Mouse (Mus musculus) stomach, embryonic 14.5 days (tissue): ENCODE data around the gene Insr. TPM values are rescaled to one million over a fixed set of nuclear protein-coding genes. Genes with fewer than 3 reads are reported as not detected.

Source experiments
- ATAC-seq: fragments of 200-750 bp; cut with Nextera tagmentation; 2 replicates; pipeline ENCODE4 v1.8.0; 2017; ENCODE audit warnings: low read depth, moderate TSS enrichment; ENCODE audit not compliant: insufficient number of reproducible peaks, insufficient read depth, low FRiP score
- H3K27ac ChIP-seq: fragments of 300-500 bp; sonication (generic); 2 replicates; pipeline ENCODE4 v1.5.1; 2014; ENCODE audit warnings: mild to moderate bottlenecking, low read length, moderate library complexity, mixed read lengths
- H3K27me3 ChIP-seq: fragments of 300-500 bp; sonication (generic); 2 replicates; pipeline ENCODE4 v1.6.1; 2014; ENCODE audit warnings: low read length, control low read depth, mixed read lengths; ENCODE audit not compliant: control insufficient read depth, insufficient read depth
- H3K36me3 ChIP-seq: fragments of 300-500 bp; sonication (generic); 2 replicates; pipeline ENCODE4 v1.6.1; 2014; ENCODE audit warnings: mild to moderate bottlenecking, control low read depth, low read length, moderate library complexity, mixed read lengths; ENCODE audit not compliant: control insufficient read depth, insufficient read depth
- H3K4me1 ChIP-seq: fragments of 300-500 bp; sonication (generic); 2 replicates; pipeline ENCODE4 v1.6.1; 2014; ENCODE audit warnings: low read length, control low read depth, mixed read lengths; ENCODE audit not compliant: control insufficient read depth, insufficient read depth
- H3K4me2 ChIP-seq: fragments of 300-500 bp; sonication (generic); replicated peaks from 2 replicates; pipeline ENCODE4 v1.6.1; 2014; ENCODE audit warnings: low read depth, low read length, control low read depth
- H3K4me3 ChIP-seq: fragments of 300-500 bp; sonication (generic); 2 replicates; pipeline ENCODE4 v1.5.1; 2014; ENCODE audit warnings: low read depth, low read length, control low read depth
- H3K9ac ChIP-seq: fragments of 300-500 bp; sonication (generic); replicated peaks from 2 replicates; pipeline ENCODE4 v1.6.1; 2014; ENCODE audit warnings: low read depth, mild to moderate bottlenecking, control low read depth, low read length, moderate library complexity, mixed read lengths
- H3K9me3 ChIP-seq: fragments of 300-500 bp; sonication (generic); 2 replicates; pipeline ENCODE4 v1.6.1; 2016; ENCODE audit warnings: low read depth, low read length, control low read depth; ENCODE audit not compliant: control insufficient read depth
- WGBS: fragments of 180-500 bp; shearing (Covaris S2); extraction: QIAGEN DNeasy Blood & Tissue Kit; methylation state at CpG from one replicate; pipeline ENCODE4 v1.1.7; 2014; 5-methylcytosine and 5-hydroxymethylcytosine counted together
- polyA plus RNA-seq: library from polyadenylated mRNA; unstranded; fragments of >200 nt; fragmentation: Nextera tagmentation; extraction: Ambion mirVana; gene quantifications from 2 replicates; pipeline ENCODE4 v1.2.1, GENCODE M21; 2014

The Insr gene
- polyA plus RNA-seq, 1 experiment from 2014 or later = 40.8 TPM

DNA sequence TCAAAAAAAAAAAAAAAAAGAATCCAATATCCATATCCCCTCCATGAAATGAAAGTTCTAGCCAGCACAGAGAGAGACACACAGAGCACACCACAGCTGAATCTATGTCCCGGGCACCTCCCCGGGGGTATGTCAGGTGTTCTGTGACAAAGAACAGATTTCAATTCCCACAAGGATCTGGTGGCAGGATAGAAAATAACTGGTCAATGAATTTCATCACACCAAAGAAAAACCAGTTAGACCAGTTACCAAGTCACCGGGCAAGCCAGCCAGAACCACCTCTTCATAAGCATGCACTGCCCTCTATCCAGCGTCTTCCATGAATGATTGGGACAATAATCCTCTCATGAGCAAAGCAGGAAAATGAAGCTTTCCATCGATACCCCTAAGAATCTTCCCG lies 26.8 kb downstream of the Insr start:
- Histone ChIP-seq H3K9me3 (no peaks in the 10 kb centered on the region), H3K4me3 (no peak overlapping the region), H3K36me3 (peaks cover 10% of the 10 kb centered on the region), H3K9ac (no peak overlapping the region), H3K27me3 (no peaks in the 10 kb centered on the region), H3K4me1 (no peaks in the 10 kb centered on the region), H3K4me2 (no peak overlapping the region), H3K27ac (no peak overlapping the region; the same call in 1 of the 2 replicates)
- WGBS = 76% methylated on average over 6 of the region's 6 CpGs
- no peak for ATAC-seq

DNA sequence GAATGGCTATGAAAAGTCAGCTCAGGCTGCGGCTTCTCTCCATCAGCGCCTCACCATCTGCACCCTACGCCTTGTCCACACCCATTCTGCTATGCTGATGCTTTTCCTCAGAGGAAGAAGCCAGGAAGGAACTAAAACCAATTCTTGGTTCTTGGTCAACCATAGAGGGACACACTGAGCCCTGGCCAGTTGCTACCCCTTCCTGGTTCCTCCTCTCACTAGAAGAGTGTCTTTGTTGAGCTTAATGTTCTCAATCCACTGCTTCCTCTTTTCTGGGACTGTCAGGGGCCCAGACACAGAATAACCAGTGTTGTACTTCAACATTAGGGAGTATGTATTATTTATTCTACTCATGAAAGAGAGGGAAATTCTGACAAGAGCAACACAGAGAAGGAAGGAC lies 28.3 kb downstream of the Insr start:
- no peaks in the 10 kb centered on the region for H3K4me1 ChIP-seq
- H3K4me3 ChIP-seq = no peak overlapping the region
- no peak overlapping the region for H3K4me2 ChIP-seq
- no peak overlapping the region for H3K27ac ChIP-seq
- no peak for ATAC-seq
- H3K9me3 ChIP-seq = no peaks in the 10 kb centered on the region
- peaks cover 7% of the 10 kb centered on the region for H3K36me3 ChIP-seq
- 96% methylated on average over 3 of the region's 3 CpGs for WGBS
- no peak overlapping the region for H3K9ac ChIP-seq
- no peaks in the 10 kb centered on the region for H3K27me3 ChIP-seq

DNA sequence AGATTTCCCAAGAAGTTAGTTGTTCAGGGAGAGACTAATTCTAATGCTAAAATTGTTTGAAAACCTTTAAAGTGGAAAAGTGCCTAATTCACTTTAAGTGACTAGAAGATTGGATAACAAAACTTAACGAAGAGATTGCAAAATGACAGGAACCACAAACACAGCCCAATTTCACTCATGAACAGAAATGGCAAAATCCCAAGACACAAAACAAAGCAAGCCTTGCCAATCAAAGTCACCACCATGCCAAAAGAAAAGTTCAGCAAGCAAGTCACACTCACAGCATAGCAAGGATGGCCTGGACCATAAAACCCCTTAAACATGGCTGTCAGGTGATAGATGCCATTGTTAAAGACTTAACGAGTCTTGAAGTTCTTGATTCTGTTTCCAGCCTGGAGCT lies 29.5 kb downstream of the Insr start:
- Histone ChIP-seq H3K27ac (no peak overlapping the region), H3K27me3 (no peaks in the 10 kb centered on the region), H3K9ac (no peak overlapping the region), H3K36me3 (peaks cover 6% of the 10 kb centered on the region), H3K4me1 (no peaks in the 10 kb centered on the region), H3K4me2 (no peak overlapping the region), H3K4me3 (no peak overlapping the region), H3K9me3 (peaks cover 5% of the 10 kb centered on the region; the same call in 1 of the 2 replicates)
- WGBS = 82% methylated on average over 2 of the region's 2 CpGs
- no peak for ATAC-seq

DNA sequence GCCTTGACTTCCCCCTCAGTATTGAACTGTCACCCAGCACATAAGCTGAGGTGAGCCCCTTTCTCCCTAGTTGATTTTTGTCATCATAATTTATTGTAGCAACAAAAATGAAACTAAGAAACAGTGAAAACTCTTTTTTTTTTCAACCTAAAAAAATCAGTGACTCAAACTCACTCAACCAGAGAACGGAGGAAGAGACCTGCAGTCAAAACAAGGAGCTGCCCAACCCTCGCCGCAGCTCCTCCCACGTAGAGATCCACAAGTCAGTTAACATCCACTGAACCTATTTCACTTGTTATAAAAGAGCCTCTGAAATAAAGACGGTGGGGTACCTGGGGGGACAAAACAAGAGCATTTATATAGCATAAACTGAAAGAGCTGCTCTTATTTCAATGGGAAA lies 30.7 kb downstream of the Insr start:
- no peak overlapping the region for H3K4me2 ChIP-seq
- ATAC-seq = no peak
- H3K4me3 ChIP-seq = no peak overlapping the region
- H3K9me3 ChIP-seq = peaks cover 5% of the 10 kb centered on the region; the same call in 1 of the 2 replicates
- H3K4me1 ChIP-seq = no peaks in the 10 kb centered on the region
- no peaks in the 10 kb centered on the region for H3K27me3 ChIP-seq
- H3K27ac ChIP-seq = no peak overlapping the region
- 86% methylated on average over 5 of the region's 5 CpGs for WGBS
- peaks cover 6% of the 10 kb centered on the region for H3K36me3 ChIP-seq
- no peak overlapping the region for H3K9ac ChIP-seq

DNA sequence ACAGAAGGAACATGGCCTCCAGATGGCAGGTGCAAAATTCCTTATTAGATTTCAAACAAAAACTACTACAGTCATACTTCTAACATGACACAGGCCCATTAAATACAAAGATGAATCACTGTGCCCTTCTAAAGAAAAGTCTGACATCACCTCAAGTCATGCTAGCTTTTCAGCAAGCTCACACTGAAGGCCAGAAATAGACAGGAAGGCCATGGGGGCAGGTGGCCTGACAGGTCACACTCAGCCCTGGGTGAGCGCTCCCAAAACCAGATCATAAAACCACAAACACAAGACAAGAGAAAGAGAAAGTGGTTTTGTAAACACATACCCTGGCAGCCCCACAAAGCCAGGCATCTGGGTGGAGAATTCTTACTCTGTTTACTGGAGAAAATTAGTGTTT lies 32.3 kb downstream of the Insr start:
- Histone ChIP-seq H3K9me3 (peaks cover 5% of the 10 kb centered on the region; the same call in 1 of the 2 replicates), H3K4me1 (no peaks in the 10 kb centered on the region), H3K36me3 (no peaks in the 10 kb centered on the region), H3K27ac (no peak overlapping the region), H3K4me2 (no peak overlapping the region), H3K27me3 (no peaks in the 10 kb centered on the region), H3K4me3 (no peak overlapping the region), H3K9ac (no peak overlapping the region)
- 95% methylated on average over 1 of the region's 1 CpGs for WGBS
- no peak for ATAC-seq

DNA sequence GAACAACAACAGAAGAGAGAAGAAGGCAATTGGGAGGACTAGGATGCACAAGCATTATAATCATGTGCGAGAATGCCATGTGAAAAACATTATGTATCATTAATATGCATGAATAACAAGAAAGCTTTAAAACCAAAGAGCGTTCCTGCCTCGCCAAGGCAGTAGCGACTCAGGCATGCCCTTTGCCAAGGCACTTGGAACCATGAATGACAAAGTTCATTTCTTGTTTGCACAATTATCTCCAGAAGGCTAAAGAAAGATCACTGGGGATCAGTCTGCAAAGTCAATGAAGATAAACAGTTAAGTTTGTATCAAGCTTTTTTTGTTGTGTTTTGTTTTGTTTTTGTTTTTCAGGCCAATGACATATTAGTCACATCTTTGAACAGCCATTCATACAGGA lies 36.2 kb downstream of the Insr start:
- Histone ChIP-seq H3K4me2 (no peak overlapping the region), H3K9me3 (peaks cover 5% of the 10 kb centered on the region; the same call in 1 of the 2 replicates), H3K4me1 (no peaks in the 10 kb centered on the region), H3K27me3 (no peaks in the 10 kb centered on the region), H3K36me3 (no peaks in the 10 kb centered on the region), H3K27ac (no peak overlapping the region), H3K4me3 (no peak overlapping the region), H3K9ac (no peak overlapping the region)
- WGBS = 93% methylated on average over 4 of the region's 4 CpGs
- ATAC-seq = no peak

DNA sequence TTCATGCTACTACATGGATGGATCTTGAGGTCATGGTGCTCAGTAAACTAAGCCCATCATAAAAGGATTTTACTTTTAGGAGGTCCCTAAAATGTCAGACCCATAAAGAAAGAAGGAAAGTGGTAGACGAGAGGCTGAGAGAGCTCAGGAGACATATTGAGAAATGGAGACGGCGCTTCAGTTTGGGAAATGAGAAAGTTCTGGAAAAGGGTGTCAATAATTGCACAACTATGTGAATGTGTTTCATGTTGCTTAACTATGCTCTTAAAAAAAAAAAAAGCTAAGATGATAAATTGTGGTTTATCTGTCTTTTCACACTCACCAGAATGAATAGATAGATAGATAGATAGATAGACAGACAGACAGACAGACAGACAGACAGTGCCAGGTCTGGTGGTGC lies 38.7 kb downstream of the Insr start:
- 98% methylated on average over 3 of the region's 3 CpGs for WGBS
- Histone ChIP-seq H3K36me3 (no peaks in the 10 kb centered on the region), H3K9me3 (peaks cover 3% of the 10 kb centered on the region; the same call in 1 of the 2 replicates), H3K4me3 (no peak overlapping the region), H3K4me1 (no peaks in the 10 kb centered on the region), H3K4me2 (no peak overlapping the region), H3K9ac (no peak overlapping the region), H3K27ac (no peak overlapping the region), H3K27me3 (no peaks in the 10 kb centered on the region)
- no peak for ATAC-seq

DNA sequence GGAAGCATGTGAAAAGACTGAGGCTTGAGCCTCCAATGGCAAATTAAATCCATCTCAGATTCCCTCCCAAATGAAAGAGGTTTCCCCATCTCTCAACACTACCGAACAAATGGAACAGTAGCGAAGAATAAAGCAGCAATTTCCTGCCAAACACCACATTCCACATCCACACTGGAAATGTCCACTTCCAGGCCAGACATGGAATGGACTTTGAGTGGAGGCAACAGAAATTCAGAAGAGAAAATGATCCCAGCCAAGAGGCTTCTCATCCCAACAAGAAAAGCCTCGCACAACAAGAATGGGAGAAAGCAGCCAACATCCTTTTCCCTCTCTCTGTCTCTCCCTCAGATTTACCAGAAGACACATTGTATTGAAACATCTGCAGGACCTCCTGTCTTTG lies 39.8 kb downstream of the Insr start:
- Histone ChIP-seq H3K4me3 (no peak overlapping the region), H3K36me3 (no peaks in the 10 kb centered on the region), H3K27ac (no peak overlapping the region), H3K27me3 (no peaks in the 10 kb centered on the region), H3K9ac (no peak overlapping the region), H3K4me1 (no peaks in the 10 kb centered on the region), H3K4me2 (no peak overlapping the region), H3K9me3 (no peaks in the 10 kb centered on the region)
- no peak for ATAC-seq
- WGBS = 82% methylated on average over 3 of the region's 3 CpGs

DNA sequence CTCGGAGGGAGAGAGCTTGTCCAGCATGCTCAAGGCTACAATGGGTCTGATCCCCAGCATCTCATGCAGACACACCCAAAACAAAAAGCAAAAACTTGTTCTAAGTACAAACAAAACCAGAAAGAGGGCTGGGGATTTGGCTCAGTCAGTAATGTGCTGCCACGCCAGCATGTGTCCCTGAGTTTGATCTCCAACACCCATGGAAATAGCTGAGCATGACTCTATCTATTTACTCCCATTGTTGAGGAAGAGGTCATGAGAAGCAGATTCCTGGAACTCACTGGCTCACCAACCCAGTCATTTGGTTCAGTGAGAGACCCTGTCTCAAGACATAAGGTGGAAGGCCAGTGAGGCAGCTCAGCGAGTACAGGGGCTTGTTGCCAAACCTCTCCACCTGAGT lies 40.6 kb downstream of the Insr start:
- Histone ChIP-seq H3K27ac (no peak overlapping the region), H3K4me3 (no peak overlapping the region), H3K27me3 (no peaks in the 10 kb centered on the region), H3K9me3 (no peaks in the 10 kb centered on the region), H3K9ac (no peak overlapping the region), H3K4me1 (no peaks in the 10 kb centered on the region), H3K4me2 (no peak overlapping the region), H3K36me3 (no peaks in the 10 kb centered on the region)
- ATAC-seq = no peak
- WGBS = 88% methylated on average over 3 of the region's 3 CpGs
